Mouse (Mus musculus) megakaryocyte-erythroid progenitor cell, adult 5-6 weeks (primary cell): Measurements from ENCODE around the gene Olfr891. TPM values are rescaled to one million over a fixed set of nuclear protein-coding genes. Genes with fewer than 3 reads are reported as not detected.
"Not testable (repeated sequence)": the region's sequence is repeated elsewhere in the genome, so short reads cannot be mapped to it uniquely, and the experiment has no call there.

Experiments
- ATAC-seq: replicated peaks from 2 replicates; pipeline ENCODE4 v1.8.0; 2016; ENCODE audit warnings: mild to moderate bottlenecking, inconsistent platforms; ENCODE audit not compliant: severe bottlenecking, poor library complexity, low FRiP score, low TSS enrichment
- total RNA-seq, 2 experiments: library from RNA; stranded (forward) in 1 of 2; stranded (reverse) in 1 of 2; fragments of 200-1000, 215-1000 nt in 1 of 2; fragments of >200 nt in 1 of 2; fragmentation: Nextera tagmentation in 1 of 2; gene quantifications; 2 replicates each; pipeline ENCODE4 v1.2.3; 2014 to 2017

Olfr891 gene
- total RNA-seq (2014; fragmentation: Nextera tagmentation): not detected in 2 replicates
- not detected in 2 replicates for total RNA-seq (2017)

GRCm38 (mm10) chr9:38180721-38181120 lies at the start of gene Olfr891:
TSS of gene Olfr891 (minus strand) at chr9:38180821.
- no peak for ATAC-seq

- no peak for ATAC-seq
Observed at GRCm38 (mm10) chr9:38217755-38218154, 37.1 kb upstream of the Olfr891 start, which contains the start of gene Olfr894. TSS of gene Olfr894 (plus strand) at chr9:38218055.

- ATAC-seq: no peak
Observed at GRCm38 (mm10) chr9:38208065-38208464, 27.4 kb upstream of the Olfr891 start, which contains the start of gene Olfr893. TSS of gene Olfr893 (plus strand) at chr9:38208365.

- ATAC-seq: not testable (repeated sequence)
Observed at GRCm38 (mm10) chr9:38168341-38168740, 12.3 kb downstream of the Olfr891 start.

GRCm38 (mm10) chr9:38142217-38142616 lies 38.4 kb downstream of the Olfr891 start, which contains the start of gene Olfr890:
TSS of gene Olfr890 (plus strand) at chr9:38142517.
- ATAC-seq: no peak

Other genes starting within 250 kb of the Olfr891 start
- not detected in 2 replicates for gene Olfr881, start 189.0 kb downstream of the Olfr891 start, total RNA-seq (2014; fragmentation: Nextera tagmentation)
- gene Olfr881, start 189.0 kb downstream of the Olfr891 start, total RNA-seq (2017): not detected in 2 replicates
- gene Olfr883, start 155.0 kb downstream of the Olfr891 start, total RNA-seq (2014; fragmentation: Nextera tagmentation): not detected in 2 replicates
- gene Olfr883, start 155.0 kb downstream of the Olfr891 start, total RNA-seq (2017): not detected in 2 replicates
- gene Olfr884, start 134.3 kb downstream of the Olfr891 start, total RNA-seq (2014; fragmentation: Nextera tagmentation): not detected in 2 replicates
- gene Olfr884, start 134.3 kb downstream of the Olfr891 start, total RNA-seq (2017): not detected in 2 replicates
- not detected in 2 replicates for gene Olfr885, start 119.5 kb downstream of the Olfr891 start, total RNA-seq (2014; fragmentation: Nextera tagmentation)
- not detected in 2 replicates for gene Olfr885, start 119.5 kb downstream of the Olfr891 start, total RNA-seq (2017)
- not detected in 2 replicates for gene Olfr887, start 96.7 kb downstream of the Olfr891 start, total RNA-seq (2014; fragmentation: Nextera tagmentation)
- gene Olfr887, start 96.7 kb downstream of the Olfr891 start, total RNA-seq (2017): not detected in 2 replicates
- gene Olfr888, start 72.7 kb downstream of the Olfr891 start, total RNA-seq (2014; fragmentation: Nextera tagmentation): not detected in 2 replicates
- not detected in 2 replicates for gene Olfr888, start 72.7 kb downstream of the Olfr891 start, total RNA-seq (2017)
- gene Olfr889, start 65.6 kb downstream of the Olfr891 start, total RNA-seq (2014; fragmentation: Nextera tagmentation): 0.13 and 0.15 TPM in 2 replicates
- not detected in 2 replicates for gene Olfr889, start 65.6 kb downstream of the Olfr891 start, total RNA-seq (2017)
- gene Olfr890, start 38.3 kb downstream of the Olfr891 start, total RNA-seq (2014; fragmentation: Nextera tagmentation): not detected in 2 replicates
- not detected in 2 replicates for gene Olfr890, start 38.3 kb downstream of the Olfr891 start, total RNA-seq (2017)
- gene Olfr893, start 27.5 kb upstream of the Olfr891 start, total RNA-seq (2014; fragmentation: Nextera tagmentation): not detected in 2 replicates
- not detected in 2 replicates for gene Olfr893, start 27.5 kb upstream of the Olfr891 start, total RNA-seq (2017)
- not detected in 2 replicates for gene Olfr894, start 37.2 kb upstream of the Olfr891 start, total RNA-seq (2014; fragmentation: Nextera tagmentation)
- gene Olfr894, start 37.2 kb upstream of the Olfr891 start, total RNA-seq (2017): not detected in 2 replicates
- gene Olfr143, start 72.0 kb upstream of the Olfr891 start, total RNA-seq (2014; fragmentation: Nextera tagmentation): not detected in 2 replicates
- gene Olfr143, start 72.0 kb upstream of the Olfr891 start, total RNA-seq (2017): not detected in 2 replicates
- gene Olfr895, start 87.0 kb upstream of the Olfr891 start, total RNA-seq (2014; fragmentation: Nextera tagmentation): not detected in 2 replicates
- gene Olfr895, start 87.0 kb upstream of the Olfr891 start, total RNA-seq (2017): not detected in 2 replicates
- not detected in 2 replicates for gene Olfr896-ps1, start 110.3 kb upstream of the Olfr891 start, total RNA-seq (2014; fragmentation: Nextera tagmentation)
- not detected in 2 replicates for gene Olfr896-ps1, start 110.3 kb upstream of the Olfr891 start, total RNA-seq (2017)
- not detected in 2 replicates for gene Olfr25, start 148.2 kb upstream of the Olfr891 start, total RNA-seq (2014; fragmentation: Nextera tagmentation)
- not detected in 2 replicates for gene Olfr25, start 148.2 kb upstream of the Olfr891 start, total RNA-seq (2017)
- not detected in 2 replicates for gene Olfr898, start 167.6 kb upstream of the Olfr891 start, total RNA-seq (2014; fragmentation: Nextera tagmentation)
- not detected in 2 replicates for gene Olfr898, start 167.6 kb upstream of the Olfr891 start, total RNA-seq (2017)
- gene Olfr250, start 186.1 kb upstream of the Olfr891 start, total RNA-seq (2014; fragmentation: Nextera tagmentation): not detected in 2 replicates
- gene Olfr250, start 186.1 kb upstream of the Olfr891 start, total RNA-seq (2017): not detected in 2 replicates
- not detected in 2 replicates for gene Olfr251, start 196.3 kb upstream of the Olfr891 start, total RNA-seq (2014; fragmentation: Nextera tagmentation)
- not detected in 2 replicates for gene Olfr251, start 196.3 kb upstream of the Olfr891 start, total RNA-seq (2017)
- gene Olfr147, start 220.9 kb upstream of the Olfr891 start, total RNA-seq (2014; fragmentation: Nextera tagmentation): not detected in 2 replicates
- not detected in 2 replicates for gene Olfr147, start 220.9 kb upstream of the Olfr891 start, total RNA-seq (2017)
- gene Olfr901, start 248.6 kb upstream of the Olfr891 start, total RNA-seq (2014; fragmentation: Nextera tagmentation): not detected in 2 replicates
- gene Olfr901, start 248.6 kb upstream of the Olfr891 start, total RNA-seq (2017): not detected in 2 replicates